Mouse (Mus musculus) retina, embryonic 14.5 days (tissue): ENCODE measurements around the gene Cpm.
"Not testable (repeated sequence)": the region's sequence is repeated elsewhere in the genome, so short reads cannot be mapped to it uniquely, and the experiment has no call there.

Experiments
- DNase-seq: peaks from one replicate; pipeline ENCODE4 v3.0.0-alpha.2; 2015; ENCODE audit warnings: low spot score

Gene Cpm

GRCm38 (mm10) chr10:117593857-117594256 is 35.4 kb upstream of the Cpm start:
- no peak for DNase-seq

GRCm38 (mm10) chr10:117594291-117594850 is 34.9 kb upstream of the Cpm start:
- DNase-seq = no peak

- no peak for DNase-seq
These were observed 34.4 kb upstream of the Cpm start for GRCm38 (mm10) chr10:117594913-117595312.

GRCm38 (mm10) chr10:117595442-117596164 is 33.7 kb upstream of the Cpm start:
- no peak for DNase-seq

GRCm38 (mm10) chr10:117596165-117596735 is 33.0 kb upstream of the Cpm start:
- DNase-seq = no peak

- no peak for DNase-seq
These were observed 32.5 kb upstream of the Cpm start for GRCm38 (mm10) chr10:117596771-117597324.

GRCm38 (mm10) chr10:117597371-117598265 is 31.7 kb upstream of the Cpm start:
- not testable (repeated sequence) for DNase-seq

- DNase-seq = no peak
These were observed 30.9 kb upstream of the Cpm start for GRCm38 (mm10) chr10:117598266-117598950.

- not testable (repeated sequence) for DNase-seq
These were observed 30.2 kb upstream of the Cpm start for GRCm38 (mm10) chr10:117598951-117599572.

- no peak for DNase-seq
These were observed 27.9 kb upstream of the Cpm start for GRCm38 (mm10) chr10:117601146-117602035.

- DNase-seq = no peak
These were observed 26.8 kb upstream of the Cpm start for GRCm38 (mm10) chr10:117602325-117603129.

GRCm38 (mm10) chr10:117603130-117603833 is 26.0 kb upstream of the Cpm start:
- DNase-seq = no peak

GRCm38 (mm10) chr10:117603834-117604623 is 25.3 kb upstream of the Cpm start:
- no peak for DNase-seq

GRCm38 (mm10) chr10:117604624-117605282 is 24.5 kb upstream of the Cpm start:
- no peak for DNase-seq

GRCm38 (mm10) chr10:117605283-117606243 is 23.7 kb upstream of the Cpm start:
- no peak for DNase-seq

GRCm38 (mm10) chr10:117606423-117606822 is 22.9 kb upstream of the Cpm start:
- no peak for DNase-seq
